Comparison of ENCODE assay signal across 3 mouse cellular contexts in the genomic region with DNA sequence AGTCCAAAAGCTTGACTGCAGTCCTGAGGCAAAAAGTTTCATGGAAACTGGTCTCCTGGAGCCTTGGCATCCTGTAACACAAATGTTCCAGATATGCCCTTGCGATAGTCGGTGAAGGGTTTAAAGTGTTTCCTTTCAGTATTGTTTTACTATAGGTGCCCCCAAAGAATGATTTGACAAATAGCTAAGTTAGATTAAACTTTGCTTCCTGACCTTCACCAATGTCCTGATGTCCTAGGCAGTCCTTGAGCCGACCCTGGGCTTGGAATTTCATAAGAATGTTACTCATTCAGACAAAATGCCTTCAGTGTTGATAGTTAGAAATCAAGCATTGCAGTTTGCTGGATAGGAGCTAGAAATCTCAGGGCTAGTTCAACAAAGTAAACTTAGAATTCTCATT. TPM values are rescaled to one million over a fixed set of nuclear protein-coding genes. Genes with fewer than 3 reads are reported as not detected.
A peak's percentile ranks its signal among the peaks of the same experiment; 100 is the strongest.
DNase-seq lines count a peak whose midpoint lies in the region.

No protein-coding gene starts in this region.

- peak; percentile 52 for DNase-seq in adrenal gland, adult 2 months
- peak; percentile 29 for DNase-seq in adrenal gland, postnatal 14 days
- peak; percentile 14 to 16 for DNase-seq in adrenal gland, postnatal 36 days

RNA-seq across cellular contexts. Expression of gene Rtn4, which starts 37.4 kb away (rescaled TPM):
- 100 to 1,000 TPM; 354 to 360 TPM for total RNA-seq in adrenal gland, adult 2 months (2021)
- 271 and 284 TPM in 2 replicates for polyA plus RNA-seq in adrenal gland, adult 2 months (2012; rRNA removed)
- total RNA-seq in adrenal gland, postnatal 14 days (2021): 304 and 307 TPM in 2 replicates
- 100 to 1,000 TPM; 312 to 517 TPM for total RNA-seq in adrenal gland, postnatal 36 days (2021)
